In the genomic region with DNA sequence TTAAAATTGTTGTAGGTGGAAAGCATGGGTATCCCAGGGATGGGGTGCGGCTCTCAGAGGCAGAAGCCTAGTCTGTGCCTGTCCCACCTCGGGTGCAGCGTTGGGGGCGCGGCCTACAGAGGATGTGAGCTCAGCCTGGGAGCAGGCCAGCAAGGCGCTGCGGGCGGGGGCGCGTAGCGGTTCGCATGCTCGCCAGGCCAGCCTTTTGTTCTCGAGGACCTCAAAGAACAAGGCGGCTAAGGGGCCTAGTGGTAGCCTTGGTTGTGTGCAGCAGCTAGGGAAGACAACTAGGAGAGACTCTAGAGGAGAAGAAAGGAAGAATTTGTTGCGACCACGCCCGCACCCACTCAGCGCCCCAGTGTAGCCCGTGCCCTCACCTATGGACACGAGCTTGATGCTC, we compare ENCODE assay signal across 8 mouse cellular contexts. TPM values are rescaled to one million over a fixed set of nuclear protein-coding genes. Genes with fewer than 3 reads are reported as not detected.
A peak's percentile ranks its signal among the peaks of the same experiment; 100 is the strongest.
DNase-seq lines count a peak whose midpoint lies in the region; ATAC-seq and TF ChIP-seq lines count a peak whose summit lies in the region.

No protein-coding gene starts in this region.

- peak; percentile 82 for DNase-seq in kidney, postnatal 0 days (ENCODE audit: low spot score)
- peak; percentile 62 to 69 for DNase-seq in natural killer cell, adult 2 months (ENCODE audit: low spot score in 2 of 2)

- H3ac ChIP-seq in C2C12 (ENCODE audit: control insufficient read depth, insufficient read length, low read depth) = peak overlapping the region; percentile 92

- peaks cover 41% of the 10 kb centered on the region for H3K36me3 ChIP-seq in C2C12 (ENCODE audit: control insufficient read depth, insufficient read depth)
- H3K36me3 ChIP-seq in heart, embryonic 12.5 days = peaks cover 27% of the 10 kb centered on the region
- peaks cover 11% of the 10 kb centered on the region for H3K36me3 ChIP-seq in kidney, postnatal 0 days (ENCODE audit: insufficient read depth, low read length)
- H3K36me3 ChIP-seq in liver, embryonic 12.5 days = peaks cover 25% of the 10 kb centered on the region
- peaks cover 10% of the 10 kb centered on the region; the same call in 1 of the 2 replicates for H3K36me3 ChIP-seq in stomach, embryonic 15.5 days

- WGBS in bone marrow, adult 2 months = 13% methylated on average over 21 of the region's 21 CpGs
- 16% methylated on average over 21 of the region's 21 CpGs for WGBS in heart, embryonic 12.5 days
- WGBS in kidney, postnatal 0 days = 30% methylated on average over 21 of the region's 21 CpGs
- 17% methylated on average over 21 of the region's 21 CpGs for WGBS in liver, embryonic 12.5 days (ENCODE audit: insufficient replicate concordance)
- 24% methylated on average over 21 of the region's 21 CpGs for WGBS in stomach, embryonic 15.5 days

- peak overlapping the region; percentile 90 for H3K9ac ChIP-seq in heart, embryonic 12.5 days
- peak overlapping the region; percentile 65 for H3K9ac ChIP-seq in kidney, postnatal 0 days (ENCODE audit: low read depth, low read length)
- peak overlapping the region; percentile 67 for H3K9ac ChIP-seq in liver, embryonic 12.5 days
- peak overlapping the region; percentile 48; the same call in 1 of the 2 replicates for H3K9ac ChIP-seq in stomach, embryonic 15.5 days

- no peaks in the 10 kb centered on the region for H3K27me3 ChIP-seq in C2C12 (ENCODE audit: control insufficient read depth, insufficient read depth, insufficient read length)
- H3K27me3 ChIP-seq in heart, embryonic 12.5 days (replicated peaks) = no peaks in the 10 kb centered on the region
- no peaks in the 10 kb centered on the region for H3K27me3 ChIP-seq in kidney, postnatal 0 days (ENCODE audit: insufficient read depth, low read length)
- H3K27me3 ChIP-seq in liver, embryonic 12.5 days (replicated peaks) = peaks cover 14% of the 10 kb centered on the region
- H3K27me3 ChIP-seq in stomach, embryonic 15.5 days (replicated peaks) = no peaks in the 10 kb centered on the region

- H3K4me1 ChIP-seq in bone marrow, adult 2 months (ENCODE audit: control insufficient read depth, insufficient read depth, low read length) = peaks cover 1% of the 10 kb centered on the region; the same call in 1 of the 2 replicates
- H3K4me1 ChIP-seq in heart, embryonic 12.5 days (replicated peaks) = peaks cover 18% of the 10 kb centered on the region
- H3K4me1 ChIP-seq in kidney, postnatal 0 days (replicated peaks; ENCODE audit: insufficient read depth, low read length) = no peaks in the 10 kb centered on the region
- H3K4me1 ChIP-seq in liver, embryonic 12.5 days = peaks cover 46% of the 10 kb centered on the region
- no peaks in the 10 kb centered on the region for H3K4me1 ChIP-seq in stomach, embryonic 15.5 days

- 0 out of 2 replicates have a peak, but pooled peaks have one; percentile 51 for ATAC-seq in erythroblast, adult 5-6 weeks (replicated peaks; ENCODE audit: low FRiP score, poor library complexity, severe bottlenecking)
- peak; percentile 60 for ATAC-seq in heart, embryonic 12.5 days (ENCODE audit: insufficient number of reproducible peaks, low FRiP score)
- ATAC-seq in kidney, postnatal 0 days (replicated peaks; ENCODE audit: low FRiP score, low read depth) = peak; percentile 50
- ATAC-seq in liver, embryonic 12.5 days = peak; percentile 53
- 0 out of 2 replicates have a peak, but pooled peaks have one; percentile 33 for ATAC-seq in stomach, embryonic 15.5 days (ENCODE audit: insufficient read depth, low FRiP score, low read depth)

- TF ChIP-seq POLR2A in bone marrow, adult 2 months (IDR thresholded peaks at IDR 0.05; ENCODE audit: borderline replicate concordance, control insufficient read depth, low read depth, low read length) = peak; percentile 45; the same call in 1 of the 2 replicates

- peak overlapping the region; percentile 85 for H3K27ac ChIP-seq in bone marrow, adult 2 months (ENCODE audit: control insufficient read depth, insufficient read depth, low read depth, low read length, poor library complexity)
- peak overlapping the region; percentile 96 for H3K27ac ChIP-seq in heart, embryonic 12.5 days (ENCODE audit: poor library complexity, severe bottlenecking)
- H3K27ac ChIP-seq in kidney, postnatal 0 days = peak overlapping the region; percentile 85
- peak overlapping the region; percentile 75 for H3K27ac ChIP-seq in liver, embryonic 12.5 days
- peak overlapping the region; percentile 89 for H3K27ac ChIP-seq in stomach, embryonic 15.5 days

- peaks cover 81% of the 10 kb centered on the region for H3K79me2 ChIP-seq in C2C12 (ENCODE audit: control insufficient read depth, insufficient read depth)

- no peak for TF ChIP-seq CTCF in C2C12 (IDR thresholded peaks at IDR 0.05; ENCODE audit: control insufficient read depth, insufficient read depth, insufficient read length)
- no peak for TF ChIP-seq CTCF in bone marrow, adult 2 months (IDR thresholded peaks at IDR 0.05; ENCODE audit: control insufficient read depth, insufficient read depth, low read length)
- no peak for TF ChIP-seq CTCF in kidney, postnatal 0 days (IDR thresholded peaks at IDR 0.05; ENCODE audit: low read depth)

- peak overlapping the region; percentile 58 for H3K4me3 ChIP-seq in C2C12 (ENCODE audit: insufficient read depth, poor library complexity, severe bottlenecking)
- peak overlapping the region; percentile 96 for H3K4me3 ChIP-seq in bone marrow, adult 2 months (replicated peaks; ENCODE audit: control insufficient read depth, low read depth, low read length)
- H3K4me3 ChIP-seq in heart, embryonic 12.5 days = peak overlapping the region; percentile 73
- H3K4me3 ChIP-seq in kidney, postnatal 0 days (replicated peaks; ENCODE audit: low read depth, low read length) = peak overlapping the region; percentile 46
- H3K4me3 ChIP-seq in liver, embryonic 12.5 days = peak overlapping the region; percentile 61
- peak overlapping the region; percentile 53 for H3K4me3 ChIP-seq in stomach, embryonic 15.5 days (replicated peaks)

- peak overlapping the region; percentile 76 for H3K4me2 ChIP-seq in heart, embryonic 12.5 days
- peak overlapping the region; percentile 58 for H3K4me2 ChIP-seq in kidney, postnatal 0 days (ENCODE audit: low read length)
- peak overlapping the region; percentile 85 for H3K4me2 ChIP-seq in liver, embryonic 12.5 days
- H3K4me2 ChIP-seq in stomach, embryonic 15.5 days = peak overlapping the region; percentile 49

- H3K79me3 ChIP-seq in C2C12 (ENCODE audit: low read depth) = peaks cover 58% of the 10 kb centered on the region

- no peaks in the 10 kb centered on the region for H3K9me3 ChIP-seq in heart, embryonic 12.5 days (replicated peaks)
- H3K9me3 ChIP-seq in kidney, postnatal 0 days (replicated peaks; ENCODE audit: low read length) = no peaks in the 10 kb centered on the region
- H3K9me3 ChIP-seq in liver, embryonic 12.5 days (replicated peaks) = no peaks in the 10 kb centered on the region
- H3K9me3 ChIP-seq in stomach, embryonic 15.5 days = no peaks in the 10 kb centered on the region

RNA-seq across cellular contexts. Expression of a gene that starts 3.9 kb away (rescaled TPM):
- polyA plus RNA-seq in C2C12 (2012; fragmentation: generic; extraction: Trizol) = 1,024 TPM
- polyA plus RNA-seq in bone marrow, adult 2 months (2011; ENCODE audit: insufficient read depth, insufficient read length, low replicate concordance, missing spikeins) = 140 and 356 TPM in 2 replicates
- total RNA-seq in erythroblast, adult 5-6 weeks (2015; ENCODE audit: low replicate concordance) = 103 and 133 TPM in 2 replicates
- total RNA-seq in erythroblast, adult 5-6 weeks (2017; ENCODE audit: low replicate concordance) = 189 and 215 TPM in 2 replicates
- 226 and 227 TPM in 2 replicates for polyA plus RNA-seq in heart, embryonic 12.5 days (2016; fragmentation: Nextera tagmentation; extraction: Ambion mirVana)
- 185 and 206 TPM in 2 replicates for polyA plus RNA-seq in kidney, postnatal 0 days (2015; fragmentation: Nextera tagmentation; extraction: Ambion mirVana)
- 79.2 and 80.1 TPM in 2 replicates for polyA plus RNA-seq in liver, embryonic 12.5 days (2016; fragmentation: Nextera tagmentation; extraction: Ambion mirVana)
- 346 and 386 TPM in 2 replicates for polyA plus RNA-seq in stomach, embryonic 15.5 days (2015; fragmentation: Nextera tagmentation; extraction: Ambion mirVana)

RNA-seq across cellular contexts. Expression of a gene that starts 8.8 kb away (rescaled TPM):
- polyA plus RNA-seq in C2C12 (2012; fragmentation: generic; extraction: Trizol) = 172 TPM
- 34.6 and 51.7 TPM in 2 replicates for polyA plus RNA-seq in bone marrow, adult 2 months (2011; ENCODE audit: insufficient read depth, insufficient read length, low replicate concordance, missing spikeins)
- total RNA-seq in erythroblast, adult 5-6 weeks (2015; ENCODE audit: low replicate concordance) = 26.3 and 29.0 TPM in 2 replicates
- 5.7 and 25.5 TPM in 2 replicates for total RNA-seq in erythroblast, adult 5-6 weeks (2017; ENCODE audit: low replicate concordance)
- 16.8 and 17.3 TPM in 2 replicates for polyA plus RNA-seq in heart, embryonic 12.5 days (2016; fragmentation: Nextera tagmentation; extraction: Ambion mirVana)
- polyA plus RNA-seq in kidney, postnatal 0 days (2015; fragmentation: Nextera tagmentation; extraction: Ambion mirVana) = 19.1 and 20.2 TPM in 2 replicates
- 10.1 and 11.6 TPM in 2 replicates for polyA plus RNA-seq in liver, embryonic 12.5 days (2016; fragmentation: Nextera tagmentation; extraction: Ambion mirVana)
- 22.0 and 25.5 TPM in 2 replicates for polyA plus RNA-seq in stomach, embryonic 15.5 days (2015; fragmentation: Nextera tagmentation; extraction: Ambion mirVana)

RNA-seq across cellular contexts. Expression of a gene that starts 24.9 kb away (rescaled TPM):
- 3,196 TPM for polyA plus RNA-seq in C2C12 (2012; fragmentation: generic; extraction: Trizol)
- polyA plus RNA-seq in bone marrow, adult 2 months (2011; ENCODE audit: insufficient read depth, insufficient read length, low replicate concordance, missing spikeins) = 68.3 and 79.6 TPM in 2 replicates
- 743 and 770 TPM in 2 replicates for total RNA-seq in erythroblast, adult 5-6 weeks (2015; ENCODE audit: low replicate concordance)
- 310 and 397 TPM in 2 replicates for total RNA-seq in erythroblast, adult 5-6 weeks (2017; ENCODE audit: low replicate concordance)
- polyA plus RNA-seq in heart, embryonic 12.5 days (2016; fragmentation: Nextera tagmentation; extraction: Ambion mirVana) = 437 and 446 TPM in 2 replicates
- 860 and 883 TPM in 2 replicates for polyA plus RNA-seq in kidney, postnatal 0 days (2015; fragmentation: Nextera tagmentation; extraction: Ambion mirVana)
- polyA plus RNA-seq in liver, embryonic 12.5 days (2016; fragmentation: Nextera tagmentation; extraction: Ambion mirVana) = 624 and 688 TPM in 2 replicates
- polyA plus RNA-seq in stomach, embryonic 15.5 days (2015; fragmentation: Nextera tagmentation; extraction: Ambion mirVana) = 643 and 895 TPM in 2 replicates

RNA-seq across cellular contexts. Expression of a gene that starts 36.0 kb away (rescaled TPM):
- polyA plus RNA-seq in C2C12 (2012; fragmentation: generic; extraction: Trizol) = 18.1 TPM
- polyA plus RNA-seq in bone marrow, adult 2 months (2011; ENCODE audit: insufficient read depth, insufficient read length, low replicate concordance, missing spikeins) = 32.4 and 58.0 TPM in 2 replicates
- total RNA-seq in erythroblast, adult 5-6 weeks (2015; ENCODE audit: low replicate concordance) = 11.5 and 29.0 TPM in 2 replicates
- total RNA-seq in erythroblast, adult 5-6 weeks (2017; ENCODE audit: low replicate concordance) = 7.2 and 24.5 TPM in 2 replicates
- polyA plus RNA-seq in heart, embryonic 12.5 days (2016; fragmentation: Nextera tagmentation; extraction: Ambion mirVana) = 70.5 and 71.3 TPM in 2 replicates
- 90.2 and 91.1 TPM in 2 replicates for polyA plus RNA-seq in kidney, postnatal 0 days (2015; fragmentation: Nextera tagmentation; extraction: Ambion mirVana)
- 33.4 and 36.5 TPM in 2 replicates for polyA plus RNA-seq in liver, embryonic 12.5 days (2016; fragmentation: Nextera tagmentation; extraction: Ambion mirVana)
- 79.5 and 86.1 TPM in 2 replicates for polyA plus RNA-seq in stomach, embryonic 15.5 days (2015; fragmentation: Nextera tagmentation; extraction: Ambion mirVana)

RNA-seq across cellular contexts. Expression of a gene that starts 36.5 kb away (rescaled TPM):
- 13.9 TPM for polyA plus RNA-seq in C2C12 (2012; fragmentation: generic; extraction: Trizol)
- 16.4 and 21.5 TPM in 2 replicates for polyA plus RNA-seq in bone marrow, adult 2 months (2011; ENCODE audit: insufficient read depth, insufficient read length, low replicate concordance, missing spikeins)
- total RNA-seq in erythroblast, adult 5-6 weeks (2015; ENCODE audit: low replicate concordance) = 27.9 and 29.0 TPM in 2 replicates
- total RNA-seq in erythroblast, adult 5-6 weeks (2017; ENCODE audit: low replicate concordance) = 17.3 and 29.3 TPM in 2 replicates
- 10.2 and 10.8 TPM in 2 replicates for polyA plus RNA-seq in heart, embryonic 12.5 days (2016; fragmentation: Nextera tagmentation; extraction: Ambion mirVana)
- polyA plus RNA-seq in kidney, postnatal 0 days (2015; fragmentation: Nextera tagmentation; extraction: Ambion mirVana) = 14.1 and 15.0 TPM in 2 replicates
- 19.8 and 21.6 TPM in 2 replicates for polyA plus RNA-seq in liver, embryonic 12.5 days (2016; fragmentation: Nextera tagmentation; extraction: Ambion mirVana)
- 15.7 and 17.5 TPM in 2 replicates for polyA plus RNA-seq in stomach, embryonic 15.5 days (2015; fragmentation: Nextera tagmentation; extraction: Ambion mirVana)

Comparison
In these comparisons a context has a peak if more than half of its experiments do, and no peak if none do; other contexts are left out.
1. Peak in every context shown above with its lines: DNase-seq, ATAC-seq, H3K4me3 ChIP-seq and H3K27ac ChIP-seq.
2. H3K4me3 ChIP-seq: peak in every context shown above with its lines; median percentile 96 in bone marrow, adult 2 months; 73 in heart, embryonic 12.5 days; 61 in liver, embryonic 12.5 days; 58 in C2C12; 53 in stomach, embryonic 15.5 days; 46 in kidney, postnatal 0 days.